Mouse (Mus musculus): Measurements from ENCODE around the gene Glrx3. TPM values are rescaled to one million over a fixed set of nuclear protein-coding genes. Genes with fewer than 3 reads are reported as not detected.

Gene Glrx3
- total and polyA plus RNA-seq, 3 experiments, result 182 to 372 (median 279) TPM

DNA sequence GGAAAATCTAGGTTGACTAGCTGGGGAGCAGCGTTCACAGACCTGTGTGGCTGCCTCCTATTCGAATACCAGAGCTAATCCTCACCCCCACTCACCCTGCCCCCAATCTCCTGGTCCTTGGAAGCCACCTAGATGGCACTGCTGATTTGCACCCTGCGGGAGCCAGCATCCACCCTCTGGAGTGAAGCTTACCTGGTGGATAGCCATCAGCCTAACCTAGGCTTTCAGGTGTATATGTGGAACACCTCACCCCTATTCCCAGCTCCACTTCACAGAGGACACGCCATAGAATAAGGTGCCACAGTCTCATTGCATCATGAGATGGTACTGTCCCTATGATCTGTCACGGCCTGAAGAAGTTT, 41.2 kb downstream of the Glrx3 start:
- Histone ChIP-seq H3K4me2 (ENCODE audit: insufficient read depth, low read depth, poor library complexity, severe bottlenecking) (peak overlapping the region; percentile 60), H3K36me3 (replicated peaks in 1 of 2; ENCODE audit: control insufficient read depth in 1 of 2, insufficient read depth in 1 of 2, low read length in 1 of 2) (no peaks in the 10 kb centered on the region), H3K4me1 (ENCODE audit: control insufficient read depth in 1 of 2, insufficient read depth in 2 of 2) (peaks cover 7 to 9% of the 10 kb centered on the region in 2 experiments), H3K27ac (ENCODE audit: insufficient read depth, low read depth) (no peak overlapping the region), H3K27me3 (replicated peaks) (peaks cover 76% of the 10 kb centered on the region), H3K9ac (ENCODE audit: insufficient read depth, low read depth) (no peak overlapping the region), H3K9me3 (replicated peaks; ENCODE audit: low read length) (no peaks in the 10 kb centered on the region), H3K4me3 (replicated peaks in 1 of 3; ENCODE audit: low read depth in 2 of 3, low read length in 2 of 3, poor library complexity in 1 of 3) (no peak overlapping the region), H3K79me2 (replicated peaks; ENCODE audit: control insufficient read depth, extremely low read depth, insufficient read depth, poor library complexity, severe bottlenecking) (no peaks in the 10 kb centered on the region)
- TF ChIP-seq MAX (IDR thresholded peaks at IDR 0.05; ENCODE audit: low read length) (no peak), ETS1 (conservative IDR thresholded peaks at IDR 0.05; ENCODE audit: low read depth, low read length) (no peak), JUND (conservative IDR thresholded peaks at IDR 0.05; ENCODE audit: low read depth, low read length) (no peak), USF2 (conservative IDR thresholded peaks at IDR 0.05; ENCODE audit: low read depth, low read length) (no peak), NELFE (IDR thresholded peaks at IDR 0.05; ENCODE audit: low read depth, low read length) (no peak), RCOR1 (conservative IDR thresholded peaks at IDR 0.05; ENCODE audit: low read depth, low read length) (no peak), UBTF (IDR thresholded peaks at IDR 0.05; ENCODE audit: low read depth, low read length) (no peak), EP300 (IDR thresholded peaks at IDR 0.05; ENCODE audit: low read length) (no peak), PAX5 (IDR thresholded peaks at IDR 0.05; ENCODE audit: low read length) (no peak), SMC3 (IDR thresholded peaks at IDR 0.05; ENCODE audit: low read depth, low read length) (no peak), KAT2A (IDR thresholded peaks at IDR 0.05; ENCODE audit: insufficient replicate concordance, low read length) (no peak), TCF12 (IDR thresholded peaks at IDR 0.05; ENCODE audit: low read depth, low read length) (no peak), TBP (conservative IDR thresholded peaks at IDR 0.05; ENCODE audit: low read depth, low read length) (no peak), E2F4 (IDR thresholded peaks at IDR 0.05; ENCODE audit: insufficient replicate concordance, low read depth, low read length) (no peak), RAD21 (IDR thresholded peaks at IDR 0.05; ENCODE audit: low read depth, low read length) (no peak), ELF1 (IDR thresholded peaks at IDR 0.05; ENCODE audit: low read depth, low read length) (no peak)
- in situ Hi-C loops (cut with MboI; ENCODE audit: low pct_ligation_motif_present, low pct_unique_long_range_greater_than_20kb, low sequenced_read_pairs) (loop anchor here (5.0 to 25.0 kb wide), 4 partner anchors 79 to 1359 kb away; partner anchors contain the start of genes Mapk1ip1 and Ppp2r2d), dilution Hi-C loops (cut with MboI; ENCODE audit: extremely low pct_ligation_motif_present, extremely low pct_unique_long_range_greater_than_20kb, low sequenced_read_pairs) (no loop called here)
- no peak for DNase-seq (ENCODE audit: extremely low read depth)

DNA sequence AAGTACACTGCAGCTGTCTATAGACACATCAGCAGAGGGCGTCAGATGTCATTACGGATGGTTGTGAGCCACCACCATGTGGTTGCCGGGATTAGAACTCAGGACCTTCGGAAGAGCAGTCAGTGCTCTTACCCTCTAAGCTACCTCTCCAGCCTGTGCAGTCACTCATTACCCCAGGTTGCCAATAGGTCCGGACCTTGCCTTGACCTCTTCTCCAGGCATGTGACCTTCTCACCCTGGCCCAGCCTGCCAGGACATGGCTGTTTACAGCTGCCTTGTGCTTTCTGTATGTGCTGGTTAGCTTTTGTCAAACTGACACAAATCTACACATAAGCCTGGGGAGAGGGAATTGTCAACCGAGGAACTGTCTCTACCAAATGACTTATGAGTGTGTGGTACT, 43.4 kb downstream of the Glrx3 start:
- H3K27me3 ChIP-seq (replicated peaks), result peaks cover 92% of the 10 kb centered on the region
- H3K4me3 ChIP-seq (replicated peaks in 1 of 3; ENCODE audit: low read depth in 2 of 3, low read length in 2 of 3, poor library complexity in 1 of 3), result no peak overlapping the region
- no peaks in the 10 kb centered on the region for H3K79me2 ChIP-seq (replicated peaks; ENCODE audit: control insufficient read depth, extremely low read depth, insufficient read depth, poor library complexity, severe bottlenecking)
- no peak overlapping the region for H3K9ac ChIP-seq (ENCODE audit: insufficient read depth, low read depth)
- peaks cover 9 to 13% of the 10 kb centered on the region in 2 experiments for H3K4me1 ChIP-seq (ENCODE audit: control insufficient read depth in 1 of 2, insufficient read depth in 2 of 2)
- H3K4me2 ChIP-seq (ENCODE audit: insufficient read depth, low read depth, poor library complexity, severe bottlenecking), result no peak overlapping the region
- in situ Hi-C loops (cut with MboI; ENCODE audit: low pct_ligation_motif_present, low pct_unique_long_range_greater_than_20kb, low sequenced_read_pairs) (loop anchor here (10.0 to 25.0 kb wide), 3 partner anchors 304 to 1356 kb away; partner anchors contain the start of genes Mapk1ip1 and Ppp2r2d), dilution Hi-C loops (cut with MboI; ENCODE audit: extremely low pct_ligation_motif_present, extremely low pct_unique_long_range_greater_than_20kb, low sequenced_read_pairs) (no loop called here)
- DNase-seq (ENCODE audit: extremely low read depth), result no peak
- no peaks in the 10 kb centered on the region for H3K9me3 ChIP-seq (replicated peaks; ENCODE audit: low read length)
- H3K36me3 ChIP-seq (replicated peaks in 1 of 2; ENCODE audit: control insufficient read depth in 1 of 2, insufficient read depth in 1 of 2, low read length in 1 of 2), result no peaks in the 10 kb centered on the region
- no peak for TF ChIP-seq NRF1 (IDR thresholded peaks at IDR 0.05; ENCODE audit: low read depth, low read length)
- TF ChIP-seq POLR2AphosphoS2 (IDR thresholded peaks at IDR 0.05; ENCODE audit: low read depth, low read length), result no peak
- TF ChIP-seq KAT2A (IDR thresholded peaks at IDR 0.05; ENCODE audit: insufficient replicate concordance, low read length), result no peak
- no peak for TF ChIP-seq TCF12 (IDR thresholded peaks at IDR 0.05; ENCODE audit: low read depth, low read length)
- TF ChIP-seq MAZ (IDR thresholded peaks at IDR 0.05; ENCODE audit: low read depth, low read length), result no peak
- no peak for TF ChIP-seq JUN (IDR thresholded peaks at IDR 0.05; ENCODE audit: insufficient read depth, low read depth, low read length)
- TF ChIP-seq PAX5 (IDR thresholded peaks at IDR 0.05; ENCODE audit: low read length), result no peak
- no peak for TF ChIP-seq GABPA (IDR thresholded peaks at IDR 0.05; ENCODE audit: insufficient replicate concordance, low read depth, low read length)
- H3K27ac ChIP-seq (ENCODE audit: insufficient read depth, low read depth), result no peak overlapping the region

Data from CH12.LX (cell line).